In genomic region chr8:119798965-119799264, GRCm38 (mm10) we compare ENCODE assay signal across 8 mouse cellular contexts. TPM values are rescaled to one million over a fixed set of nuclear protein-coding genes. Genes with fewer than 3 reads are reported as not detected.
DNase-seq lines count a peak whose midpoint lies in the region; ATAC-seq lines count a peak whose summit lies in the region.

No protein-coding gene starts in this region.

- peak overlapping the region; percentile 51 for H3K4me2 ChIP-seq in lung, embryonic 16.5 days (ENCODE audit: low read depth, low read length)
- peak overlapping the region; percentile 32; the same call in 1 of the 2 replicates for H3K4me2 ChIP-seq in forebrain, embryonic 15.5 days (replicated peaks)
- H3K4me2 ChIP-seq in neural tube, embryonic 14.5 days (ENCODE audit: low read depth, low read length), result peak overlapping the region; percentile 26; the same call in 1 of the 2 replicates

- WGBS in lung, embryonic 16.5 days, result 66% methylated on average over 2 of the region's 2 CpGs
- WGBS in forebrain, embryonic 15.5 days, result 52% methylated on average over 2 of the region's 2 CpGs
- WGBS in limb, embryonic 10.5 days, result 72% methylated on average over 2 of the region's 2 CpGs
- 58% methylated on average over 2 of the region's 2 CpGs for WGBS in neural tube, embryonic 14.5 days

- H3K9me3 ChIP-seq in lung, embryonic 16.5 days (ENCODE audit: control insufficient read depth, low read length), result no peaks in the 10 kb centered on the region
- H3K9me3 ChIP-seq in forebrain, embryonic 15.5 days, result no peaks in the 10 kb centered on the region
- no peaks in the 10 kb centered on the region for H3K9me3 ChIP-seq in limb, embryonic 10.5 days (replicated peaks)
- no peaks in the 10 kb centered on the region for H3K9me3 ChIP-seq in neural tube, embryonic 14.5 days (ENCODE audit: control insufficient read depth, low read length)

- no peak overlapping the region for H3K27ac ChIP-seq in lung, embryonic 16.5 days (ENCODE audit: low read length)
- H3K27ac ChIP-seq in forebrain, embryonic 15.5 days (replicated peaks), result peak overlapping the region; percentile 86
- peak overlapping the region; percentile 84 for H3K27ac ChIP-seq in limb, embryonic 10.5 days
- H3K27ac ChIP-seq in neural tube, embryonic 14.5 days (ENCODE audit: low read depth, low read length), result peak overlapping the region; percentile 53

- peaks cover 10% of the 10 kb centered on the region for H3K4me1 ChIP-seq in lung, embryonic 16.5 days (replicated peaks; ENCODE audit: control insufficient read depth, insufficient read depth, low read length)
- peaks cover 24% of the 10 kb centered on the region for H3K4me1 ChIP-seq in forebrain, embryonic 15.5 days
- H3K4me1 ChIP-seq in limb, embryonic 10.5 days, result peaks cover 40% of the 10 kb centered on the region
- H3K4me1 ChIP-seq in neural tube, embryonic 14.5 days (ENCODE audit: control insufficient read depth, insufficient read depth, low read length), result peaks cover 12% of the 10 kb centered on the region

- H3K27me3 ChIP-seq in lung, embryonic 16.5 days (ENCODE audit: control insufficient read depth, insufficient read depth, low read depth, low read length), result no peaks in the 10 kb centered on the region
- H3K27me3 ChIP-seq in forebrain, embryonic 15.5 days, result no peaks in the 10 kb centered on the region
- no peaks in the 10 kb centered on the region for H3K27me3 ChIP-seq in limb, embryonic 10.5 days (ENCODE audit: low read depth, poor library complexity, severe bottlenecking)
- no peaks in the 10 kb centered on the region for H3K27me3 ChIP-seq in neural tube, embryonic 14.5 days (ENCODE audit: control insufficient read depth, insufficient read depth, low read length)

- no peak for ATAC-seq in lung, embryonic 16.5 days (ENCODE audit: low read depth)
- ATAC-seq in forebrain, embryonic 15.5 days (replicated peaks), result peak; percentile 65; the same call in 1 of the 2 replicates
- ATAC-seq in neural tube, embryonic 14.5 days (ENCODE audit: low read depth), result no peak
- ATAC-seq in inflammation-experienced regulatory T-cells, adult 6 months, result no peak

- no peaks in the 10 kb centered on the region for H3K36me3 ChIP-seq in lung, embryonic 16.5 days (ENCODE audit: control insufficient read depth, insufficient read depth, low read length)
- no peaks in the 10 kb centered on the region for H3K36me3 ChIP-seq in forebrain, embryonic 15.5 days
- H3K36me3 ChIP-seq in limb, embryonic 10.5 days, result no peaks in the 10 kb centered on the region
- no peaks in the 10 kb centered on the region for H3K36me3 ChIP-seq in neural tube, embryonic 14.5 days (ENCODE audit: control insufficient read depth, insufficient read depth, low read length)

- peak overlapping the region; percentile 37; the same call in 1 of the 2 replicates for H3K9ac ChIP-seq in lung, embryonic 16.5 days (ENCODE audit: low read length)
- no peak overlapping the region for H3K9ac ChIP-seq in forebrain, embryonic 15.5 days (replicated peaks)
- no peak overlapping the region for H3K9ac ChIP-seq in neural tube, embryonic 14.5 days (replicated peaks; ENCODE audit: low read depth, low read length)

- no peak for DNase-seq in lung, postnatal 14 days
- DNase-seq in limb, embryonic 10.5 days (ENCODE audit: low spot score), result no peak
- DNase-seq in cerebellum, postnatal 4 days (ENCODE audit: low spot score in 2 of 2), result no peak
- DNase-seq in cerebellum, postnatal 36 days, result no peak

- no peak overlapping the region for H3K4me3 ChIP-seq in lung, embryonic 16.5 days (ENCODE audit: low read length)
- H3K4me3 ChIP-seq in forebrain, embryonic 15.5 days, result no peak overlapping the region
- 0 out of 2 replicates have a peak overlapping the region, but pooled peaks have one; percentile 40 for H3K4me3 ChIP-seq in limb, embryonic 10.5 days
- no peak overlapping the region for H3K4me3 ChIP-seq in neural tube, embryonic 14.5 days (ENCODE audit: low read depth, low read length)

RNA-seq across cellular contexts. Expression of gene Tldc1, which starts 20.7 kb away (rescaled TPM):
- 13.9 and 15.3 TPM in 2 replicates for polyA plus RNA-seq in lung, embryonic 16.5 days (2015; fragmentation: Nextera tagmentation; extraction: Ambion mirVana)
- polyA plus RNA-seq in forebrain, embryonic 15.5 days (2015; fragmentation: Nextera tagmentation; extraction: Ambion mirVana), result 14.5 and 14.9 TPM in 2 replicates
- 13.1 and 14.6 TPM in 2 replicates for polyA plus RNA-seq in limb, embryonic 10.5 days (2016; fragmentation: Nextera tagmentation; extraction: Ambion mirVana)
- 8.1 and 8.9 TPM in 2 replicates for polyA plus RNA-seq in neural tube, embryonic 14.5 days (2014; fragmentation: Nextera tagmentation; extraction: Ambion mirVana)
- polyA plus RNA-seq in inflammation-experienced regulatory T-cells, adult 6 months (2017; shearing (Covaris generic)), result 1 to 10 TPM; 6.1 to 7.4 (median 7.0) TPM

RNA-seq across cellular contexts. Expression of gene Cotl1, which starts 41.4 kb away (rescaled TPM):
- 78.4 and 88.5 TPM in 2 replicates for polyA plus RNA-seq in lung, embryonic 16.5 days (2015; fragmentation: Nextera tagmentation; extraction: Ambion mirVana)
- 127 and 138 TPM in 2 replicates for polyA plus RNA-seq in forebrain, embryonic 15.5 days (2015; fragmentation: Nextera tagmentation; extraction: Ambion mirVana)
- 53.2 and 94.6 TPM in 2 replicates for polyA plus RNA-seq in limb, embryonic 10.5 days (2016; fragmentation: Nextera tagmentation; extraction: Ambion mirVana)
- polyA plus RNA-seq in neural tube, embryonic 14.5 days (2014; fragmentation: Nextera tagmentation; extraction: Ambion mirVana), result 228 and 232 TPM in 2 replicates
- 100 to 1,000 TPM; 181 to 242 (median 218) TPM for polyA plus RNA-seq in inflammation-experienced regulatory T-cells, adult 6 months (2017; shearing (Covaris generic))
